Mouse (Mus musculus): ENCODE measurements around the gene Sept9.

DNA sequence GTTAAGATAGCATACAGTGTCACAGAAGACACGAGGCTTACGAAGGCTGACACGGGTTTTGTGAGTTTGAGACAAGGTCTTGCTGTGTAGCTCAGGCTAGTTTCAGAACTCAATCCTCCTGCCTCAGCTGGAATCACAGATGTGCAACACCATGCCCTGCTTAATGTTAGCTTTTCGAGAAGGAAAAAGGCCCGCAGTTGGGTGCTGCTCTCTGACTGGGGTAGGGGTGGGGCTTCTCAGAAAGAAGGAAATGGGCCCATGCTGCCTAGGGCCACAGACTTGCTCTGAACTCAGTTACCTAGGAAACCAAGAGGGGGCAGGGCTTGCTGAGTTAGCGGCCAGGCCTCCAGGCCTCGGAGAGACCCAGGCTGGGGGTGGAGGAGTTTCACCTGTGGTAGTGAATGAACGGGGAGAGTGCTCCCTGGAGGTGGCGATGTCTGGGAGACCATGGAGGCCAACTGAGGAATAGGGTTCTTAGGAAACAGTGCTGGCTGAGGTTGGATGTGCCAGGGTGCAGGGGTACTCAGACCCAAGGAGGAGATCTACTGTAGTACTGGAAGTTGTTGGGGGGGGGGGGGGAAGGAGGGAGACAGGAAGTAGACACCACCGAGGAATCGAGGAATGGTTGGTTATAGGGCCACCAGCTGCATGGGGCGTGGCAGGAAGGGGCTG lies 126.1 kb downstream of the Sept9 start:
- no peak for TF ChIP-seq CTCF (IDR thresholded peaks at IDR 0.05; ENCODE audit: low read depth)
- TF ChIP-seq EP300 (IDR thresholded peaks at IDR 0.05; ENCODE audit: low read depth), result no peak
